Mouse (Mus musculus): ENCODE data around the gene Nek10.
"Not testable (repeated sequence)": the region's sequence is repeated elsewhere in the genome, so short reads cannot be mapped to it uniquely, and the experiment has no call there.

The Nek10 gene

DNA sequence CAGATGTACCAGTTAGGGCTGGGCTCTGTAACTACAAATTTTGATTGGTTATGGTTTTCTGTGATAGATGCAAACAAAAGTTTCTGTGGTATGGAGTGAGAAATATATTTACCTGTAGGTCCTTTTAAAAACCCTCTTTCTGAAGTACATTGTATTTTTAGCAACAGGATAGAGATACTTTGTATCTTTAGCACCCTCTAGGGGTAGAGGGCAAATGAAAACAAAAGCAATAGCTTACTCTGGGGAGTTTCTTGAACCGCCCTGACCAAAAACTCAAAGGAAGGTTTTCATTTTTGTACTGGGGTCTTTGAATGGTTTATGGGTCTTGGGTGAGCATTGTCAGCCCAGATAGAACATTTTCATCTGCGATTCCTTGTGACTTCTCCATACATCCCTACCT, 188.4 kb downstream of the Nek10 start:
- DNase-seq (ENCODE audit: low read depth, low spot score): no peak
- H3K27me3 ChIP-seq (ENCODE audit: control insufficient read depth, insufficient read depth, low read length, poor library complexity, severe bottlenecking): no peaks in the 10 kb centered on the region
- H3K36me3 ChIP-seq (ENCODE audit: control insufficient read depth, insufficient read depth, low read length, poor library complexity, severe bottlenecking): no peaks in the 10 kb centered on the region

DNA sequence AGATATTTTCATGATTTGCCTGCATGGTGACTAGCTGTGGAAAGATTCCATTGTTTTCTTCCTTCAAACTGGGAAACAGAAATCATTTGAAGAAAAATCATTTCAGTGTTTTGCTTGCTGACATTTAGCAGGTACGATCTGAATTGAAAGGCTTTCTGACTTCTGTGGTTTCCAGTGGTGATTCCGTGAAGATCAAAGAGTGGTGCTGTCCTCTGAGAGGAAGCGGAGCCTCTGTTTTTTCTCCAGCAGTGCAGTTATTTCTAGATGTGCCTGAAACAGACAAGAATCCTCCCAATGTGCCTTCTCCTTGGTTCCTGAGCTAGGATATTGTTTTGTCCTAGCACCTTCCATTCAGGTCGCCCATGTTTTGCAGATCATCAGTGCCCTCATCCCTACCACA, 208.2 kb downstream of the Nek10 start:
- Histone ChIP-seq H3K36me3 (ENCODE audit: control insufficient read depth, insufficient read depth, low read length, poor library complexity, severe bottlenecking) (no peaks in the 10 kb centered on the region), H3K27me3 (ENCODE audit: control insufficient read depth, insufficient read depth, low read length, poor library complexity, severe bottlenecking) (peaks cover 2% of the 10 kb centered on the region; the same call in 1 of the 2 replicates)
- no peak for DNase-seq (ENCODE audit: low read depth, low spot score)

GRCm38 (mm10) chr14:15014799-15015198, 211.6 kb downstream of the Nek10 start:
- H3K27me3 ChIP-seq (ENCODE audit: control insufficient read depth, insufficient read depth, low read length, poor library complexity, severe bottlenecking): peaks cover 2% of the 10 kb centered on the region; the same call in 1 of the 2 replicates
- H3K36me3 ChIP-seq (ENCODE audit: control insufficient read depth, insufficient read depth, low read length, poor library complexity, severe bottlenecking): no peaks in the 10 kb centered on the region
- DNase-seq (ENCODE audit: low read depth, low spot score): no peak

GRCm38 (mm10) chr14:15030626-15031025, 227.4 kb downstream of the Nek10 start:
- not testable (repeated sequence) for H3K27me3 ChIP-seq (ENCODE audit: control insufficient read depth, insufficient read depth, low read length, poor library complexity, severe bottlenecking); H3K36me3 ChIP-seq (ENCODE audit: control insufficient read depth, insufficient read depth, low read length, poor library complexity, severe bottlenecking); DNase-seq (ENCODE audit: low read depth, low spot score)

DNA sequence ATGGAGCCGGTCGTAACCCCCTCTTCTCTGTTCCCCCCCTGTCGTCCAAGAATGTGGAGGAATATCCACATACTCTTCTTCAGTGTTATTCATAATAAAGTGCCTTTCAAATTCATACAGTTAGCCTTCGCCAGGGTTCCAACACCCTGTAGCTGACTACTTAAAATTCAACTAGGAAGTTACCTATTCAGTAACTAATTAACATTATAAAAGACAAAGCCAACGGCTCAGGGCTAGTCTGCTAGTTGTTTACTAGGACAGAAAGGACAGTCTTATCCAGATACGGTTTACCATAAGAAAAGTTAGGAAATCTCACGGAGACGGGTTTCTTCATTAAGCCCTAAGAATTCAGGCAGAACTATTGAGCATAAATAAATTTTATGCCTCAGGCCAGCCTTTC, 231.4 kb downstream of the Nek10 start:
- DNase-seq (ENCODE audit: low read depth, low spot score); H3K27me3 ChIP-seq (ENCODE audit: control insufficient read depth, insufficient read depth, low read length, poor library complexity, severe bottlenecking); H3K36me3 ChIP-seq (ENCODE audit: control insufficient read depth, insufficient read depth, low read length, poor library complexity, severe bottlenecking): not testable (repeated sequence)

DNA sequence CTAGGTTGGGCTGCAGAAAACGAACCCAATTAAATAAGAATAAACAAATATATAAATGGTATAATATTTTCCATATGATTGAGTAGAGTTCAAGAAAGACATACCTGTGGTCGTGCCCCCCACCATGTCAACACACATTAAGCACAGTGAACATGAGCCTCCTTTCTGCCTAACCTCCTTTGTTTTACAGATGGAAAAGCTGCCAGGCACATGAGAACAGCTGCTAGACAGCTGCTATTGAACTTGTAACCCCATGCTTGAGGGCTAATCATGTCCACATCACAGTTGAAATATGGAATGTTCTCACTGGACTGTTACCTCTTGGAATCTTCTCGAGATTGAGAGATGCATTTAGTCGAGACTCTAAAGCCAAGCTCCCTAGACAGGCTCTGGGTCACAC, 245.0 kb downstream of the Nek10 start:
- H3K27me3 ChIP-seq (ENCODE audit: control insufficient read depth, insufficient read depth, low read length, poor library complexity, severe bottlenecking): no peaks in the 10 kb centered on the region; the same call in 1 of the 2 replicates
- DNase-seq (ENCODE audit: low read depth, low spot score): no peak
- no peaks in the 10 kb centered on the region for H3K36me3 ChIP-seq (ENCODE audit: control insufficient read depth, insufficient read depth, low read length, poor library complexity, severe bottlenecking)

DNA sequence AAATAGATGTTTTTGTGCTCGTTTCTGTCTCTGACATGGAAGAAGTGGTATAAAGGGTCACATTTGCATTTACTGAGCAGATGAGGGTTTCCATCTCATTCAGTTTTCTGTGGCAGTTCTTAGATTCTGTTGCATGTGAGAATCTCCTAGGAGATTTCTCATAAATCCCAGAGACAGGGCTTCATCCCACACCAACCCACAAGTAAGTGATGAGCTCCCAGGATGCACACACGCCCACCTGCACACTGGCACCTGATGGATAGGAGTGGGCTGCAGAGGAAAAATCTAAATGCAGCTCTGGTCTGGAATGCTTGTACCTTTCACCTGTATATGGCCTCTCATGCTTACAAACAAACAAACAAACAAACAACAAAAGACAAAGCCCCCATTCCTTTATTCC, 258.3 kb downstream of the Nek10 start:
- Histone ChIP-seq H3K36me3 (ENCODE audit: control insufficient read depth, insufficient read depth, low read length, poor library complexity, severe bottlenecking) (no peaks in the 10 kb centered on the region), H3K27me3 (ENCODE audit: control insufficient read depth, insufficient read depth, low read length, poor library complexity, severe bottlenecking) (no peaks in the 10 kb centered on the region)
- no peak for DNase-seq (ENCODE audit: low read depth, low spot score)
